Mouse (Mus musculus) liver, adult 2 months (tissue): Measurements from ENCODE around the gene Gm45208. TPM values are rescaled to one million over a fixed set of nuclear protein-coding genes. Genes with fewer than 3 reads are reported as not detected.
"Not testable (repeated sequence)": the region's sequence is repeated elsewhere in the genome, so short reads cannot be mapped to it uniquely, and the experiment has no call there.

Source experiments
- DNase-seq: peaks from one replicate; pipeline ENCODE4 v3.0.0-alpha.2; 2011; ENCODE audit warnings: low read depth, low spot score; ENCODE audit errors: extremely low read depth
- H3K27ac ChIP-seq: fragments of 200-500 bp; replicated peaks from 2 replicates; pipeline ENCODE4 v1.5.1; 2012; ENCODE audit warnings: low read depth, mild to moderate bottlenecking, control low read depth, inconsistent platforms, low read length; ENCODE audit not compliant: insufficient read depth
- H3K27me3 ChIP-seq: fragments of 200-500 bp; 2 replicates; pipeline ENCODE4 v1.6.1; 2012; ENCODE audit warnings: mild to moderate bottlenecking, moderate library complexity, low read length, inconsistent platforms; ENCODE audit not compliant: control insufficient read depth, insufficient read depth
- H3K36me3 ChIP-seq: fragments of 200-500 bp; 2 replicates; pipeline ENCODE4 v1.6.1; 2012; ENCODE audit warnings: low read length, inconsistent platforms; ENCODE audit not compliant: control insufficient read depth, insufficient read depth
- H3K4me1 ChIP-seq: fragments of 200-500 bp; 2 replicates; pipeline ENCODE4 v1.6.1; 2011; ENCODE audit warnings: low read length; ENCODE audit not compliant: control insufficient read depth, insufficient read depth
- H3K4me3 ChIP-seq: fragments of 200-500 bp; 2 replicates; pipeline ENCODE4 v1.5.1; 2011; ENCODE audit warnings: low read depth, mild to moderate bottlenecking, control low read depth, low read length, moderate library complexity; ENCODE audit not compliant: insufficient read depth
- H3K79me2 ChIP-seq: fragments of 200-500 bp; 2 replicates; pipeline ENCODE4 v1.6.1; 2012; ENCODE audit warnings: inconsistent platforms, mild to moderate bottlenecking, low read length, moderate library complexity; ENCODE audit not compliant: control insufficient read depth, insufficient read depth
- H3K9ac ChIP-seq: fragments of 200-500 bp; 2 replicates; pipeline ENCODE4 v1.6.1; 2012; ENCODE audit warnings: low read depth, mild to moderate bottlenecking, control low read depth, inconsistent platforms, low read length
- CTCF ChIP-seq: fragments of 200-500 bp; IDR thresholded peaks from 2 replicates; pipeline ENCODE4 v1.5.1; 2011; ENCODE audit warnings: low read depth, low read length, control low read depth
- POLR2A ChIP-seq: fragments of 200-500 bp; IDR thresholded peaks from 2 replicates; pipeline ENCODE4 v1.6.1; 2011; ENCODE audit warnings: low read length, control low read depth; ENCODE audit not compliant: insufficient read depth; ENCODE audit errors: extremely low read depth
- WGBS: fragments of 180-500 bp; shearing (Covaris S2); methylation state at CpG from one replicate; pipeline ENCODE4 v1.1.7; 2018; 5-methylcytosine and 5-hydroxymethylcytosine counted together
- polyA plus RNA-seq: library from polyadenylated mRNA; depleted of rRNA; stranded (reverse); fragments of >200 nt; gene quantifications from 2 replicates; pipeline ENCODE4 v1.2.3, GENCODE M21; 2012
- total RNA-seq: library from RNA; depleted of rRNA; stranded (reverse); fragments of >200 nt; gene quantifications from 2 replicates; pipeline ENCODE4 v1.2.3, GENCODE M21; 2014

The Gm45208 gene
- total and polyA plus RNA-seq, 2 experiments: 1.0 to 1.9 TPM

DNA sequence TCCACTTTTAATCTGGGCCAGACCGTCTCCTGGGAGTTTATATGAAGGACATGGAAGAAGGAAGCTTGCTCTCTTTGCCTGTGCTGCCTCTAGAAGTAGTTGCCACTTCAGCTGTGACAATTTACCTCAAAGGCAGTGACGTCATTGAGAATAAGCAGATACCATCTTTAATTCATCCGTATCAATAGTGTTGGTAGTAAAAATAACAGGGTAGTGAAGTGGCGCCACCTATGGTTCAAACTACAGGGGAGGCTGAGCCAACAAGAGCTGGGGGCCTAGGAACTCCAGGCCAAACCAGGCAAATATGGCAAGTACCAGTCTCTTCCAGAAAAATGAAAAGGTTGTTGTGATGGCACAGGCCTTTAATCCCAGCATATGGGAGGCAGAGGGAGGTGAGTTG, 29.2 kb upstream of the Gm45208 start:
- no peaks in the 10 kb centered on the region; the same call in 1 of the 2 replicates for H3K79me2 ChIP-seq
- no peak overlapping the region for H3K9ac ChIP-seq
- WGBS: 31% methylated on average over 4 of the region's 4 CpGs
- H3K27me3 ChIP-seq: no peaks in the 10 kb centered on the region
- no peak overlapping the region for H3K4me3 ChIP-seq
- H3K36me3 ChIP-seq: no peaks in the 10 kb centered on the region
- no peaks in the 10 kb centered on the region; the same call in 1 of the 2 replicates for H3K4me1 ChIP-seq
- TF ChIP-seq POLR2A: no peak
- peak; percentile 56 for TF ChIP-seq CTCF
- no peak overlapping the region for H3K27ac ChIP-seq
- peak; percentile 39 for DNase-seq

DNA sequence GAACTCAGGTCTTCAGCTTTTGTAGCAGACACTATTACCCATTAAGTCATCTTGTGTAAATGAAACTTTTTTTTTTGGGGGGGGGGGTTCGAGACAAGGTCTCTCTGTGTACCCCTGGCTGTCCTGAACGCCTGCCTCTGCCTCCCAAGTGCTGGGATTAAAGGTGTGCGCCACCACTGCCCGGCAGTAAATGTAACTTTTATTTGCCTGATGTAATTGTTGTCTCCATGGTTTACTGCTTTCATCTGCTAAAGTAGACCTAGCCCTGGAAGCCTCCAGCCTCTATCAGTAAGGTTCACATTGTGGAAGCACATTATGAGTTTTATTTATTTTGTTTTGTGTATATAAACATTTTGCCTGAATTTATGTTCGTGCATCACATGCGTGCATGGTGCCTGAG, 25.5 kb upstream of the Gm45208 start:
- TF ChIP-seq CTCF: no peak
- no peak for TF ChIP-seq POLR2A
- Histone ChIP-seq H3K9ac (no peak overlapping the region), H3K79me2 (peaks cover 2% of the 10 kb centered on the region; the same call in 1 of the 2 replicates), H3K27ac (no peak overlapping the region), H3K27me3 (no peaks in the 10 kb centered on the region), H3K36me3 (peaks cover 9% of the 10 kb centered on the region; the same call in 1 of the 2 replicates), H3K4me3 (0 out of 2 replicates have a peak overlapping the region, but pooled peaks have one; percentile 37), H3K4me1 (no peaks in the 10 kb centered on the region; the same call in 1 of the 2 replicates)
- DNase-seq: no peak
- 37% methylated on average over 6 of the region's 6 CpGs for WGBS

DNA sequence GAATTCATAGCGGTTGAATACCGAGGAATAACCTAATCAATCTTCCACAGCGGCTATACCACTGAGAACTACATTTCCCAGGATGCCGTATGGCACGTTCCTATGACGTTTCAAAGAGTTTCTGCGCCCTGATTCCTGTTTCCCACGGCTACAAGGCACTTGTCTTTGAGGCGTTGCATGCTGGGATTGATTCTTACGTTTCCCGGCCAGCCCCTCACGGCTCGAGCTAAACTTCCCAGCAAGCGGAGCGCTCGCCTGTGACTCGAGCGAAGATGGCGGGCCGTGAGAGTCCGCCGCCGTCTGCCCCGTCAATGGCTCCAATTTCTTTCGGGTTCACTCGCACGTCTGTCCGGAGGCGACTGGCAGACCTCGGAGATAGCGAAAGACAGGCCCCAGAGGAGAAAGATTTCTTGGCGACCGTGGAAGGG, 25.1 kb upstream of the Gm45208 start, which contains the start of gene Gpkow:
Gene Gpkow, plus strand, starts transcription at position 178 of the 428 bp plus-strand sequence.
- TF ChIP-seq POLR2A: peak; percentile 69
- no peak for TF ChIP-seq CTCF
- under 1% methylated on average over 33 of the region's 33 CpGs for WGBS
- no peaks in the 10 kb centered on the region; the same call in 1 of the 2 replicates for H3K4me1 ChIP-seq
- H3K27ac ChIP-seq: peak within 1 kb of the TSS; percentile 68
- peak within 1 kb of the TSS; percentile 83 for H3K9ac ChIP-seq
- H3K36me3 ChIP-seq: peaks cover 9% of the 10 kb centered on the region; the same call in 1 of the 2 replicates
- peak; percentile 93 for DNase-seq
- H3K27me3 ChIP-seq: no peaks in the 10 kb centered on the region
- H3K79me2 ChIP-seq: peaks cover 2% of the 10 kb centered on the region; the same call in 1 of the 2 replicates
- peak within 1 kb of the TSS; percentile 92 for H3K4me3 ChIP-seq

DNA sequence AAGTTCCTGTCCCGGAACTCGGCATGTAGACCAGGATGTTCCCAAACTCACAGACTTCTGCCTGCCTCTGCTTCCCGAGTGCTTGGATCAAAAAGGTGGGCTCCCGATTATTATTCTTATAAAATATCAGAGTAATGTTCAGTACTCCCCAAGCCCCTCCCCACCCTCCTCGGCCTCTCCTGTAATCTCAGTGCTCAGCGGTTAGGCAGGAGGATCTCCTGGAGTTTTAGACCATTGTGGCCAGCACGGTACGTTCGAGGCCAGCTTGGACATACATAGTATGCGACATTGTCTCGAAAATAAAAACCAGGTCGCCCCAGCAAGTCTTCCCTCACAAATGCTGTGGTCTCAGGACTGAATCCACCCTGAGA, 8.3 kb upstream of the Gm45208 start:
- peak overlapping the region; percentile 57; the same call in 1 of the 2 replicates for H3K9ac ChIP-seq
- not testable (repeated sequence) for H3K4me1 ChIP-seq, H3K36me3 ChIP-seq, H3K79me2 ChIP-seq, H3K27me3 ChIP-seq, DNase-seq
- WGBS: 6% methylated on average over 6 of the region's 12 CpGs
- H3K27ac ChIP-seq: peak overlapping the region; percentile 65; the same call in 1 of the 2 replicates
- H3K4me3 ChIP-seq: peak overlapping the region; percentile 53

DNA sequence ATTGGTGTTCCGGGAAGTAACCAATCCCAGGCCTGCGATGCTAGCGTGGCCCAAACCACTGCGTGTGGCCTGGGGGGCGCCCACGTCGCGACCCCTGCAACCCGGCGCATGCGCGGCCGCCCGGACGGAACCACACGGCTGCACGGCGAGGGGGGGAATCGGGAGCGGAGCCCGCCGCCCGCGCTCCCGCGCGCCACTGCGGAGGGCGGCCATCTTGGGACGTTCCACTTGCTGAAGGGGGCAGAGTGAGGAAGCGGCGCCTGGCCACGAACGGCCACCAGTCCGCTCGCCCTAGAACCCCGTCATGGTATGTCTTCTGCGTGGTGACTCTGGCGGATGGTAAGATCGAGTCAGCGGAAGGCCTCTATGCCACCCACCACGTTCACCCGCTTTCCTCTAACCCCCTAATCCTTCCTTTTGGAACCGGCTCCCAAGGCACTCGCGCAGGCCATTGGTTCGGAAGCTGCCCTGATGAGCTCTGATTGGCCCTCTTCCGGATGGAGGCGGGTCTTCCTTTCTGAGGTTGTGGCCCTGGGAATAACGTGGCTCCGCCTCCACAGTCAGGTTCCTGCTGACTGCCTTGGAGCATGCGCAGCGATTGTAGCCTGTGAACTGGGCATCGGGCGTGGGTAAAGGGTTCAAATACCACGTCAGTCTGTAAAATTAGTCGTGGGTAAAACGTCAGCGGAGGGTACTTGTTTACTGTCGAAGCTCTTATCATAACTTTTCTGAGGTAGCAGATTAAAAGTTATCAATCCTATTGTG, 7.7 kb upstream of the Gm45208 start, which contains the start of gene Wdr45:
Gene Wdr45, plus strand, starts transcription at position 199 of the 765 bp plus-strand sequence.
- H3K9ac ChIP-seq: peak within 1 kb of the TSS; percentile 83
- H3K27me3 ChIP-seq, H3K36me3 ChIP-seq, H3K4me1 ChIP-seq, H3K79me2 ChIP-seq: not testable (repeated sequence)
- peak within 1 kb of the TSS; percentile 53 for H3K4me3 ChIP-seq
- H3K27ac ChIP-seq: peak within 1 kb of the TSS; percentile 82
- DNase-seq: peak; percentile 89
- WGBS: under 1% methylated on average over 24 of the region's 60 CpGs

DNA sequence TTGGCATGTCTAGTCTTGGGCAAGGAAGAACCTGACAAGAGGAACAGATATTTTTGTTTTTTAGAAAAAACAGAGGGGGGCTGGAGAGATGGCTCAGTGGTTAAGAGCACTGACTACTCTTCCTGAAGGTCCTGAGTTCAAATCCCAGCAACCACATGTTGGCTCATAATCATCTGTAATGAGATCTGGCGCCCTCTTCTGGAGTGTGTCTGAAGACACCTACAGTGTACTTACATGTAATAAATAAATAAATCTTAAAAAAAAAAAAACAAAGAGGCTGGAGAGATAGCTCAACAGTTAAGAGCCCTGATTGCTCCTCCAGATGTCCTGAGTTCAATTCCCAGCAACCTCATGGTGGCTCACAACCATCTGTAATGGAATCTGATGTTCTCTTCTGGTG, 6.0 kb upstream of the Gm45208 start:
- H3K27ac ChIP-seq, H3K4me3 ChIP-seq, H3K79me2 ChIP-seq, H3K9ac ChIP-seq, H3K27me3 ChIP-seq, H3K4me1 ChIP-seq, DNase-seq, H3K36me3 ChIP-seq: not testable (repeated sequence)
- WGBS: 80% methylated on average over 1 of the region's 1 CpGs
